Mouse (Mus musculus): Measurements from ENCODE around the gene Ssbp3.

- no peak for TF ChIP-seq CTCF (IDR thresholded peaks at IDR 0.05; ENCODE audit: low read depth, low read length)
- no peak for TF ChIP-seq POLR2A (IDR thresholded peaks at IDR 0.05; ENCODE audit: extremely low read depth, insufficient read depth, low read length)
Observed at GRCm38 (mm10) chr4:106910201-106911172, at the start of gene Ssbp3.
